ENCODE assay signal across 20 mouse cellular contexts in genomic region chr2:174547701-174548100, GRCm38 (mm10).
DNase-seq lines count a peak whose midpoint lies in the region; TF ChIP-seq lines count a peak whose summit lies in the region.
"Had no signal": no experiment of that assay in that cellular context is flagged by ENCODE, and none has a peak within 500 bp of the region (broad histone marks: within the 10 kb centered on the region; RNA-seq: fewer than 3 reads in every experiment).

No protein-coding gene starts in this region.

- no peaks in the 10 kb centered on the region for H3K4me1 ChIP-seq in kidney, adult 2 months (ENCODE audit: control insufficient read depth, insufficient read depth, low read length)
- peaks cover 8% of the 10 kb centered on the region; the same call in 1 of the 2 replicates for H3K4me1 ChIP-seq in brown adipose tissue, adult 24 weeks (ENCODE audit: control insufficient read depth, insufficient read depth, insufficient read length, low read length)
- H3K4me1 ChIP-seq in thymus, adult 2 months (replicated peaks; ENCODE audit: control insufficient read depth, insufficient read depth, low read length): no peaks in the 10 kb centered on the region
- H3K4me1 ChIP-seq: embryonic facial prominence, embryonic 13.5 days; forebrain, embryonic 10.5 days; forebrain, embryonic 13.5 days; hindbrain, embryonic 12.5 days; hindbrain, embryonic 15.5 days had no signal

- peak; percentile 5 for DNase-seq in kidney, adult 2 months
- DNase-seq in kidney, adult 18-20 months: no peak
- DNase-seq in lung, postnatal 10 days: peak; percentile 2
- DNase-seq in lung, postnatal 36 days: no peak
- no peak for DNase-seq in thymus, adult 2 months
- DNase-seq: cerebellum, adult 11-12 months; cerebellum, adult 8-10 months; cerebellum, postnatal 10 days; cerebellum, postnatal 36 days; embryo, embryonic 11 days; gastrocnemius, postnatal 10 days; gastrocnemius, postnatal 36 days; heart, adult 2 months had no signal

- H3K4me3 ChIP-seq in kidney, adult 2 months (ENCODE audit: insufficient read depth, low read depth, low read length): no peak overlapping the region
- H3K4me3 ChIP-seq in brown adipose tissue, adult 24 weeks (ENCODE audit: insufficient read depth, low read depth, low read length): no peak overlapping the region
- no peak overlapping the region for H3K4me3 ChIP-seq in thymus, adult 2 months (ENCODE audit: control insufficient read depth, insufficient read depth, low read length)
- H3K4me3 ChIP-seq: embryonic facial prominence, embryonic 10.5 days; embryonic facial prominence, embryonic 13.5 days; forebrain, embryonic 10.5 days; forebrain, embryonic 13.5 days; heart, adult 2 months; hindbrain, embryonic 12.5 days; hindbrain, embryonic 15.5 days had no signal

- H3K27ac ChIP-seq in kidney, adult 2 months (ENCODE audit: insufficient read depth, low read depth, low read length): no peak overlapping the region
- H3K27ac ChIP-seq in brown adipose tissue, adult 24 weeks (replicated peaks; ENCODE audit: low read depth, low read length): peak overlapping the region; percentile 99
- H3K27ac ChIP-seq in thymus, adult 2 months (ENCODE audit: control insufficient read depth, insufficient read depth, low read length): no peak overlapping the region
- H3K27ac ChIP-seq: embryonic facial prominence, embryonic 10.5 days; embryonic facial prominence, embryonic 13.5 days; forebrain, embryonic 10.5 days; forebrain, embryonic 13.5 days; heart, adult 2 months; hindbrain, embryonic 12.5 days; hindbrain, embryonic 15.5 days had no signal

- no peak for TF ChIP-seq CTCF in kidney, adult 2 months (conservative IDR thresholded peaks at IDR 0.05; ENCODE audit: insufficient read depth, insufficient read length, low read depth, low read length)
- no peak for TF ChIP-seq CTCF in thymus, adult 2 months (IDR thresholded peaks at IDR 0.05; ENCODE audit: borderline replicate concordance, control insufficient read depth, extremely low read depth, insufficient read depth, low read length, poor library complexity)

- no peak for TF ChIP-seq POLR2A in kidney, adult 2 months (IDR thresholded peaks at IDR 0.05; ENCODE audit: low read depth, low read length)
- TF ChIP-seq POLR2A in thymus, adult 2 months (IDR thresholded peaks at IDR 0.05; ENCODE audit: control insufficient read depth, extremely low read depth, insufficient read depth, low read length, poor library complexity): no peak

- no peaks in the 10 kb centered on the region for H3K27me3 ChIP-seq in kidney, adult 2 months (replicated peaks; ENCODE audit: control insufficient read depth, insufficient read depth, low read length)
- H3K27me3 ChIP-seq in thymus, adult 2 months (ENCODE audit: control insufficient read depth, insufficient read depth, low read length): no peaks in the 10 kb centered on the region
- H3K27me3 ChIP-seq: embryonic facial prominence, embryonic 13.5 days; forebrain, embryonic 13.5 days; hindbrain, embryonic 12.5 days; hindbrain, embryonic 15.5 days had no signal

- 88% methylated on average over 6 of the region's 6 CpGs for WGBS in kidney, adult 2 months
- WGBS in thymus, adult 2 months: 91% methylated on average over 6 of the region's 6 CpGs

- H3K36me3 ChIP-seq in kidney, adult 2 months (ENCODE audit: control insufficient read depth, insufficient read depth, low read length): no peaks in the 10 kb centered on the region
- H3K36me3 ChIP-seq in thymus, adult 2 months (ENCODE audit: control insufficient read depth, insufficient read depth, low read length): no peaks in the 10 kb centered on the region
- H3K36me3 ChIP-seq: embryonic facial prominence, embryonic 10.5 days; embryonic facial prominence, embryonic 13.5 days; forebrain, embryonic 10.5 days; hindbrain, embryonic 12.5 days; hindbrain, embryonic 15.5 days had no signal

Comparison
In these comparisons a context has a peak if more than half of its experiments do, and no peak if none do; other contexts are left out.
1. DNase-seq: peak in kidney, adult 2 months (single experiment) and lung, postnatal 10 days (single experiment); none in kidney, adult 18-20 months (single experiment), lung, postnatal 36 days (single experiment) and thymus, adult 2 months (single experiment).